Mouse (Mus musculus) Patski (cell line): Measurements from ENCODE around the gene Atp5d. TPM values are rescaled to one million over a fixed set of nuclear protein-coding genes. Genes with fewer than 3 reads are reported as not detected.

Experiments used
- ATAC-seq: fragments of 100-300 bp; one replicate; pipeline ENCODE4 v1.8.0; 2021
- CTCF ChIA-PET: fragments of 350-600 bp; sonication (Branson Sonifier 250); formaldehyde crosslinking; loops from one replicate; lab custom pipeline; 2022; ENCODE audit warnings: inconsistent platforms; lab: Charles Lee
- POLR2A ChIA-PET: fragments of 350-600 bp; sonication (Branson Sonifier 250); formaldehyde crosslinking; loops from one replicate; lab custom pipeline; 2022; ENCODE audit warnings: antibody characterized with exemption, inconsistent platforms; lab: Charles Lee
- DNase-seq: peaks from one replicate; pipeline ENCODE4 v3.0.0-alpha.2; 2011; ENCODE audit warnings: low read depth, low spot score
- H3K27me3 ChIP-seq: fragments of 371-371 bp; one replicate; pipeline ENCODE4 v1.5.1; 2021
- CTCF ChIP-seq: fragments of 100-300 bp; IDR thresholded peaks from one replicate; pipeline ENCODE4 v1.5.1; 2021
- in situ Hi-C: fragments of 300-500 bp; cut with MboI; formaldehyde crosslinking; loops from 3 replicates; pipeline ENCODE4 v1.11.1; 2018; ENCODE audit warnings: low pct_unique_long_range_greater_than_20kb, mixed read lengths
- polyA plus RNA-seq: library from polyadenylated mRNA; unstranded; gene quantifications from one replicate; pipeline ENCODE4 v1.2.3, GENCODE M21; 2021

Gene Atp5d
- polyA plus RNA-seq, 1 experiment from 2014 or later: 475 TPM

DNA sequence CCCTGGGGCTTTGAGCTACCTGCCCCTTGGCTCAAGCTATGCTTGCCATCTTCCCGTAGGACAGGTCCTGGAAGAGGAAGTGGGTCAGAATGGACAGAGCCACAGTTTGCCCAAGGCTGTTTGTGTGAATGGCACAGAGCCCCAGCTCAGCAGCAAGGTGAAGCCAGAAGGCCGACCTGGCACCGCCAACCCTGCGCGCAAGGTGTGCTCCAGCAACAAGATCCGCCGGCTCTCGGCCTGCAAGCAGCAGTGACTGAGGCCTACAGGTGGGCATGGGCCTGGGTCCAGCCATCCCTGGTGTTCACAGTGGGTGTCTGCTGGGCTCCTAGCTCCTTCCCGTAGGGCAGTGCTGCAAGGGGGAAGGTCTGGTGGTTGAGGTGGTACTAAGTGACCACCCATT lies 8.6 kb upstream of the Atp5d start:
- H3K27me3 ChIP-seq: no peaks in the 10 kb centered on the region
- POLR2A ChIA-PET: interaction anchor here (1.1 to 1.9 kb wide), 5 partner anchors 10 to 143 kb away, joined by 4 to 9 read pairs (median 5); partner anchors contain the start of gene Cbarp
- ATAC-seq (no peak), DNase-seq (no peak)
- CTCF ChIA-PET: interaction anchor here (1.3 to 1.8 kb wide), 5 partner anchors 9 to 145 kb away, joined by 4 to 7 read pairs (median 4); partner anchors contain the start of genes Cbarp and Tmem259
- no peak for TF ChIP-seq CTCF
- in situ Hi-C loops: no loop called here

DNA sequence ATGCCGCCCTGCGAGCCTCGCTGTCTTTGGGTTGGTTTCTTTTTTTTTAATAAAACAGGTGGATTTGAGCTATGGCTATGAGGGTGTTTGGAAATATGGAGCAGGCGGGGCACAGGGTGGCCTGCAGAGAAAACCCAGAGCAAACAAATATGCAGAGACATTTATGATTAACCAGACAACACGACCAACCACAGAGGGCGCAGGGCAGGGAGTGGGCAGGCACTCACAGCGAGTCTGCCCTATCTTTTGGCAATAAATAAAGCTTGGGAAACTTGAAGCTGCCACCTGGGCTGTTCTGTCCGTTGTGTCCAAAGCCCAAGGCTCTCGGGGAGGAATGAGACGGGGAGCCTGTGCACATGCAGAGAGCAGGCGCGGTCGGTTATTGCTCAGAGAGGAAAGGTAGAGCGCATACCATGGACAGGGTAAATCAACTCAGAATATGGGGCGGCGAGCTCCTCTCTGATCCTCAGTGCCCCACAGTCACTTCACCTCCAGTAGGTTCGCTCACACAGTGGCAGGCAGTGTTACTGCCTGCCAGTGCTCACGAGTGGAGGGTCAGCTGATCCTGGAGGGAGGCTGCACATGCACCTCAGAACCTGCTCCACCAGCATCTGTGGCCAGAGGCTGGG lies 7.9 kb upstream of the Atp5d start:
- no peaks in the 10 kb centered on the region for H3K27me3 ChIP-seq
- DNase-seq: no peak
- CTCF ChIA-PET: interaction anchor here (1.3 to 1.8 kb wide), 5 partner anchors 9 to 146 kb away, joined by 4 to 7 read pairs (median 4); partner anchors contain the start of genes Cbarp and Tmem259
- peak; percentile 10 for ATAC-seq
- in situ Hi-C loops: no loop called here
- no peak for TF ChIP-seq CTCF
- POLR2A ChIA-PET: interaction anchor here (1.1 to 1.9 kb wide), 6 partner anchors 8 to 144 kb away, joined by 4 to 9 read pairs (median 4); partner anchors contain the start of gene Cbarp

DNA sequence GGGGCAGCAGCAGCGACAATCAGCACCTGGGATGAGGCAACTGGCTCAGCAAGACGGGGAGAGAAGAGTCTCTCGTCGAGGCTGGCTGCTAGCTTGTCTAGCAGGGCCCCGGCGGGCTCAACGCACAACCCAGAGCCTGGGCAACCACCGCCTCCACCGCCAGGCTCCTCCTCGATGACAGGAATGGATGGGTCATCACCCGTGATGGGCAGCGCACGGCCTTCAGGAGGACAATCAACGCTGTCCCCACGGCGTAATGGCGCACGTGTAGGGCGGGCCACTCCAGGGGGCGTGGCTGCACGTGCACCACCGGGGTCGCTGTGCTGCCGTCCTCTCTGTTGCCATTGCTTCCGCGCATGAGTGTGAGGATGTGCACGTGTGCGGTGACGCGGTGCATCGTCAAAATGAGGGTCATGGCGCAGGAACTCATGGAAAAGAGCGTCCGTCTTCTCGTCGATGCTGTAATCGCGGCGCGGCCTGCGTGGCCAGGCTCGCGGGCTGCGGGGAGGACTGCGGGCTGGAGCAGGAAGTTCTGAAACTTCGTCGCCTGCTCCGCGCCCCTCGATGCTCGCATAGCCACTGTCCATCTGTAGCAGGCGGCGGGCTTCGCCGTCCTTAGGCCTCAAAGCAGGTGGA lies 7.0 kb upstream of the Atp5d start:
- ATAC-seq (no peak), DNase-seq (no peak)
- in situ Hi-C loops: no loop called here
- ChIA-PET CTCF (no interaction called here), POLR2A (interaction anchor here (1.1 to 1.9 kb wide), 3 partner anchors 9 to 144 kb away, joined by 4 to 9 read pairs (median 5); no protein-coding TSS in a partner anchor)
- TF ChIP-seq CTCF: no peak
- no peaks in the 10 kb centered on the region for H3K27me3 ChIP-seq

DNA sequence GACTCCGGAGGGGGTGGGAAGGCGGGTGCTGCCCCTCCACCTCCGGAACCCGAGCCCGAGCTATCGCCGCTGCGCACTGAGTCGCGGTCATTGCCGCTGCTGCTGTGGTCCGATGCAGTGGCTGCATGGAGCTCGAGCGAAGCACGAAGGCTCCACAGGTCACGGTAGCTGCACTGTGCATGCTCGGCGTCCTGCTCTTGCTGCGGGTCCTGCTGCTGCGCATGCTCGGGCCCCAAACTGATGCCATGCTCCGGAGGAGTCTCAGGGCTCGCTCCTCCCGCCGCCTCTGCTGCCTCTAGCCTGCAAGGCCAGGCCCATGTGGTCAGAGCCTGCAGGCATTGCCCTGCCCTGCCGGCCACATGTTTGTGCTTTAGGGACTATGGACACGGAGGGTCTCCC lies 6.5 kb upstream of the Atp5d start:
- in situ Hi-C loops: no loop called here
- ChIA-PET CTCF (no interaction called here), POLR2A (interaction anchor here (0.7 kb wide), 1 partner anchor 15 kb away, joined by 3 read pairs; no protein-coding TSS in a partner anchor)
- no peak for DNase-seq
- TF ChIP-seq CTCF: no peak
- ATAC-seq: no peak
- no peaks in the 10 kb centered on the region for H3K27me3 ChIP-seq

DNA sequence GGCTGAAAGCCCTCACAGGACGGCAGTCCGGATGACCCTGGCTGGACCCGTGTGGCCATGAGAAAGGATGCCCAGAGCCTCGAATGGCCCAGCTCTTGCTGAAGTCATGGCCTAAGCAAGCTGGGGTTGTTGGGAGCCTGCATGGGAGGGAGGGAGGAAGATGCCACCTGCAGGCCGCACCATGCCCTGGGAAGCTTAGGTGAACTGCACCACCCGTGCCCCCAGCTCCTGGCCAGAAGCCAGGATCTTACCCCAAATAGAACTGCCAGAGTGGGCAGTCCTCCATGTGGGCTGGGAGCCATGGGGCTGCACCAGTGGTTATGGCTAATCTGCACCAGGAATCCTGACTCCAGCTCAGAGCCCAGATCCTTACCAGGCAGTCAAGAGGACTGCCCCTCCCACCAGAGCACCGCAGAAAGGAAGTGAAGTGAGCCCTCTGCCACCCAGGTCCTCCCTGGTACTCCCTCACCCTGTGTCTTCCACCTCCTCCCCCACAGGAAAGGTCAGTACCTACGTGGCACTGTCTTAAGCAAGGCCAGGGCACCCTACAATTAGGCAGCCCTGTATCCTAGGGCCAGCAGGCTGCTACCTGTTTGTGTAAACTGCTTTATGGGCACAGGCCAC lies 5.1 kb upstream of the Atp5d start:
- in situ Hi-C loops: no loop called here
- no peaks in the 10 kb centered on the region for H3K27me3 ChIP-seq
- TF ChIP-seq CTCF: no peak
- CTCF ChIA-PET: interaction anchor here (0.9 to 2.3 kb wide), 4 partner anchors 17 to 173 kb away, joined by 3 to 6 read pairs (median 4); partner anchors contain the start of genes Tmem259 and Wdr18
- POLR2A ChIA-PET: interaction anchor here (0.8 to 2.2 kb wide), 3 partner anchors 10 to 148 kb away, joined by 3 to 8 read pairs (median 3); no protein-coding TSS in a partner anchor
- no peak for DNase-seq
- no peak for ATAC-seq

DNA sequence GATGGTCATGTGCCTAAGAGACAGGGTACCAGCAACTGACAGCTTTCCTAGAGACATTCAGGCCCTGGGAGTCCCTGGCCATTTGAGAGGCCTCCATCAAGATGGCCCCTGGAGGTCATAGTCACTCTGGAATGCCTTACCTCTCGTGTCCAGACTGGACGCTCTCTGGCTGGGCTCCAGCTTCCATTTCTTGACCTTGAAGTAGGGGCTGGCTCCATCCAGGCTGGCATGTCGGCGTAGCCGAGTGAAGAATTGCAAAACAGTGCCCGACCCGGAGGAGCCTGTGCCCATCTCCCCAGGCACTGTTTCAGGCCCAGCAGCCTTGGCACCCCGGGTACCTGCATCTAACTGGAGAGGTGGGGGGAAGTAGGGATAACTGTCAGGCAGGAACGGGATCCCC lies 4.0 kb upstream of the Atp5d start:
- in situ Hi-C loops: no loop called here
- no peak for TF ChIP-seq CTCF
- ATAC-seq: no peak
- H3K27me3 ChIP-seq: no peaks in the 10 kb centered on the region
- POLR2A ChIA-PET: interaction anchor here (0.9 to 2.2 kb wide), 3 partner anchors 11 to 149 kb away, joined by 3 to 8 read pairs (median 3); no protein-coding TSS in a partner anchor
- CTCF ChIA-PET: interaction anchor here (1.0 to 2.3 kb wide), 4 partner anchors 14 to 175 kb away, joined by 3 to 6 read pairs (median 4); partner anchors contain the start of gene Wdr18
- DNase-seq: no peak

DNA sequence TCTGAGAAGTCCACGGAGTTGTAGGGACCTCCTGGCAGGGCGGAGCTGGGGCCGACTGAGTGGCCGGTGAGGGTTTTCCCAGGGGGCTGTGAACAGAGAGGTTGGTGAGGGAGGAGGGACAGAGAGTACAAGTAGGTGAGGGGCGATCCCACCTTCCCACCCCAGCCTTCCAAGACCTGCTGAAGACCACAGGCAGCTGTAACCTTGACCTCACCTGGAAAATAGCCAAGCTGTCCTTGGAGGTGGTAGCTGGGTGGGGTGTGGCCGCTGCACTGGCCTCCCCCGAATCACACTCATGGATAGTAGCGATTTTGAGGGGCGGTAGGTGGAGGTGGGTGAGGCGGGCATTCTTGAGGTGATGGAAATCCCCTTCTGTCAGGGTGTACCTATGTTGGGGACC lies 3.3 kb upstream of the Atp5d start:
- CTCF ChIA-PET: interaction anchor here (0.8 to 2.3 kb wide), 3 partner anchors 16 to 175 kb away, joined by 3 to 6 read pairs (median 3); partner anchors contain the start of gene Wdr18
- TF ChIP-seq CTCF: no peak
- H3K27me3 ChIP-seq: no peaks in the 10 kb centered on the region
- POLR2A ChIA-PET: interaction anchor here (1.0 kb wide), 1 partner anchor 150 kb away, joined by 3 read pairs; no protein-coding TSS in a partner anchor
- ATAC-seq (no peak), DNase-seq (no peak)
- in situ Hi-C loops: no loop called here

DNA sequence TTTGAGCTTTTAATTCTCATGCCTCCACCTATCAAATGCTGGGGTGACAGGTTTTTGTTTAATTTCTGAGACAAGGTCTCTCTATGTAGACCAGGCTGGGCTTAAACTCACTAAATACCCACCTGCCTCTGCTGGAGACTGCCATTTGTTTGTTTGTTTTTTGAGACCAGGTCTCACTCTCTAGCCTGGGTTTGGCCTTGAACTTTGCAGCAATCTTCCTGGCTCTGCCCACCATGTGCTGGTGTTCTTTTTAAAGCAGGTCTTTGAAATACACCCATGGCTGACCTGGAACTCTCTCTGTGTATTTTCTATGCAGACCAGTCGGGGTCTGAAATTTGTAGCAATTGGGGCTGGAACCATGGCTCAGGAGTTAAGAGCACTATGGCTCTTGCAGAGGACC lies 2.8 kb upstream of the Atp5d start:
- ChIA-PET CTCF (interaction anchor here (0.8 to 1.3 kb wide), 3 partner anchors 17 to 151 kb away, joined by 3 read pairs; no protein-coding TSS in a partner anchor), POLR2A (no interaction called here)
- DNase-seq (no peak), ATAC-seq (no peak)
- TF ChIP-seq CTCF: no peak
- in situ Hi-C loops: no loop called here
- no peaks in the 10 kb centered on the region for H3K27me3 ChIP-seq

DNA sequence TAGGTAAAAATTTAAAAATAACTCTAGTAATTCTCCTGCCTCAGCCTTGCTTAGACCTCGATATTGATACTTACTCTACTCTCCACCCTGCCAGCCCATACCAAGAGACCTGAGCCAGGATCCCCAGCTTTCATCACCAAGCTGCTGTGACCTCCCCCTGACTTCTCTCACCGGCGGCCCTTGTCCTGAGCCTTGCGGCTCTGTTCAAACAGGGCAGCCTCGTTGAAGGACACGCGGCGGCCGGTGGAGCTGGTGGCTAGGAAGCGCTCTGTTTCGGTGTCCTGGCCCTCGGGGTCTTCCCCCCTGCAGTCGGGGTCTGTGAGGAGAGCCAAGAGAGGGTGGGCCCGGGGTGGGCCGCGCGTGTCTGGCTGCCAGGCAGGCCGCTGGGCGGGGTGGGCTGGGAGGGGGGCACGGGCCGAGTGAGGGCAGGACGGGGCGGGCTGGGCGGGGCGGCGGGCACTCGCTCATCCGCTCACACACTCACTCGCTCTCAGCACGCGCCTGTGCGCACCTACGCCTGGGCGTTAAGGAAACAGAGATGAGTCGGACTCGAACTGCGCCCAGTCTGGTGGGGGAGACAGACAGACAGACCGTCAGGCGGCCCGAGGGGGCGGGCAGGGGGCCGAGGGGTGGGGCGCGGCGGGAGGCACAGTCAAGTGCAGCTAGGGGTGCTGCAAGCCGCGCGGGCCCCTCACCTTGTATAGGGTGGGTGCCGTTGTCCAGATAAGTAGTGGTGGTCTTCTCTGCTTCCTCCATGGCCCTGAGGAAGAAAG lies 2.1 kb upstream of the Atp5d start:
- no peak for ATAC-seq

More for the DNA sequence above, 2.1 kb upstream of the Atp5d start:
- no peak for DNase-seq
- TF ChIP-seq CTCF: no peak
- no peaks in the 10 kb centered on the region for H3K27me3 ChIP-seq
- in situ Hi-C loops: no loop called here
- ChIA-PET POLR2A (no interaction called here), CTCF (interaction anchor here (1.3 kb wide), 1 partner anchor 37 kb away, joined by 3 read pairs; no protein-coding TSS in a partner anchor)
